Mouse (Mus musculus): Measurements from ENCODE around the gene Rbm18.
"Not testable (repeated sequence)": the region's sequence is repeated elsewhere in the genome, so short reads cannot be mapped to it uniquely, and the experiment has no call there.

DNA sequence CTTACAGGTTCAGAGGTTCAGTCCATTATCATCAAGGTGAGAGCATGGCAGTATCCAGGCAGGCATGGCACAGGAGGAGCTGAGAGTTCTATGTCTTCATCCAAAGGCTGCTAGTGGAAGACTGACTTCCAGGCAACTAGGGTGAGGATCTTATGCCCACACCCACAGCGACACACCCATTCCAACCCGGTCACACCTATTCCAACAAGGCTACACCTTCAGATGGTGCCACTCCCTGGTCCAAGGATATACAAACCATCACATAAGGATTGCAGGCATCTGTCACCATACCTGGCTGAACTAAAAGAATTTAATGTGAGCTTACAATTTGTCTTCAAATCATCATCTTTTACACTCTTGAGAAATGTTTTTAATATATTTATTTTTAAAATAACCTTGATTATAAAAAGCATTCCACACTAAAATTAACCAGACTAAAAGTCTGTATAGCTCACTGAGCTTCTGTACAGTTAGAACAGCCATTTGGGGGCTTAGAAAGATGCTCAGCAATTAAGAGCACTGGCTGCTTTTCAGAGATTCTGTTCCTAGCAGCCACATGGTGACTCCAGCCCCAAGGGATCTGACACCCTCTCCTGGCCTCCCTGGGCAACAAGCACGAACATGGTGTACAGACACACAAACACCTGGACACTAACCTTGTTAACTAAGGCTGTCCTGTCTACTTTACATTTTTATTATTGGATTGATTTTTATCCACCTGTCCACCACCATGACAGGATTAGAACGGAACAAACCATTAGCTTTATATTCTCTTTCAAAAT is 45.2 kb upstream of the Rbm18 start:
- not testable (repeated sequence) for TF ChIP-seq CTCF (IDR thresholded peaks at IDR 0.05; ENCODE audit: borderline replicate concordance, insufficient read depth, low read depth, low read length); POLR2A (IDR thresholded peaks at IDR 0.05; ENCODE audit: borderline replicate concordance, insufficient read depth, low read length)
